Mouse (Mus musculus) bone marrow, adult 2 months (tissue): ENCODE results near the gene Sgk1.

Source experiments
- CTCF ChIP-seq: fragments of 200-500 bp; IDR thresholded peaks from 2 replicates; pipeline ENCODE4 v1.5.1; 2011; ENCODE audit warnings: low read length, control low read depth; ENCODE audit not compliant: control insufficient read depth, insufficient read depth
- POLR2A ChIP-seq: fragments of 200-500 bp; IDR thresholded peaks from 2 replicates; pipeline ENCODE4 v1.6.1; 2011; ENCODE audit warnings: low read depth, mild to moderate bottlenecking, control low read depth, low read length, borderline replicate concordance; ENCODE audit not compliant: control insufficient read depth

- TF ChIP-seq POLR2A = no peak
- no peak for TF ChIP-seq CTCF
These were observed 91.7 kb downstream of the Sgk1 start for GRCm38 (mm10) chr10:21973676-21974075.
